Comparison of ENCODE assay signal across 8 mouse cellular contexts in the genomic region with DNA sequence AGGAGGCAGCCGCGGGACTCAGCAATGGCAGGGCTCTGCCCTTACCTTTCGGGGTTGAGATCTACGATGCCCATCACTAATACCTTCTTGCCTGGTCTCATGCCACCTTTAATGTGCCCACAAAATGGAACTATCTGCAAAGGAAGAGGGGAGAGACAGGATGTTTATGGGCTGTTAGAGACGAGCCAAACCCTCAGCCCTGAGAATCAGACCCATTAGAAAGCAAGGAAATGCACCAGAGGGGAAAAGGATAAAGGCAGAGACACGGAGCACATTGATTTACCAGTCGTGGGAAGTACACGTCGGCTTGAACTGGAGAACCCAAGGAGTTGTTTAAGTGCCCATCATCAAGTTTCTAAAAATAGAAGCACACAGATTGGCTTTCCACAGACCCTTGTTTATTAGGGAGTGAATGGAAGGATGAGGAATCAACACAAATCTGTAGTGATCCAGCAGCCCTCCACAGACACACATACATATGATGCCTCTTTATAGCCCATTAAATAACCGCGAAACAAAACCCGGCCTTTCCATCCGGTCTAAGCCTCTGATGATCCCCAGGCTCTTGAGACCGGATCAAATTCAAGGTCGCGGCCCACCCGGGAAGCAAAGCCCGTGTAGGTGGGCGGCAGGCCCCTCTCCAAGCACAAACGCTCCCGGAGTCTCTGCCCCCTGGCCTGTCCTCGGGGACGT. TPM values are rescaled to one million over a fixed set of nuclear protein-coding genes. Genes with fewer than 3 reads are reported as not detected.
A peak's percentile ranks its signal among the peaks of the same experiment; 100 is the strongest.
DNase-seq lines count a peak whose midpoint lies in the region; ATAC-seq and TF ChIP-seq lines count a peak whose summit lies in the region.

No protein-coding gene starts in this region.

- H3K27ac ChIP-seq in spleen, adult 2 months (ENCODE audit: insufficient read depth, low read length): no peak overlapping the region
- H3K27ac ChIP-seq in hindbrain, embryonic 12.5 days: peak overlapping the region; percentile 89
- no peak overlapping the region for H3K27ac ChIP-seq in liver, embryonic 11.5 days (ENCODE audit: low read depth, low read length)

- peak overlapping the region; percentile 60 for H3K4me3 ChIP-seq in spleen, adult 2 months (ENCODE audit: extremely low read depth, insufficient read depth, insufficient read length)
- H3K4me3 ChIP-seq in hindbrain, embryonic 12.5 days: peak overlapping the region; percentile 92
- H3K4me3 ChIP-seq in liver, embryonic 11.5 days (ENCODE audit: low read depth, low read length): peak overlapping the region; percentile 92

- H3K4me1 ChIP-seq in spleen, adult 2 months (ENCODE audit: control insufficient read depth, insufficient read depth, insufficient read length): no peaks in the 10 kb centered on the region; the same call in 1 of the 2 replicates
- peaks cover 19% of the 10 kb centered on the region for H3K4me1 ChIP-seq in hindbrain, embryonic 12.5 days
- peaks cover 9% of the 10 kb centered on the region for H3K4me1 ChIP-seq in liver, embryonic 11.5 days (replicated peaks; ENCODE audit: control insufficient read depth, insufficient read depth, low read length)

- peak overlapping the region; percentile 96 for H3K9ac ChIP-seq in hindbrain, embryonic 12.5 days
- H3K9ac ChIP-seq in liver, embryonic 11.5 days (ENCODE audit: low read depth, low read length): peak overlapping the region; percentile 90

- ATAC-seq in hindbrain, embryonic 12.5 days (ENCODE audit: low FRiP score): peak; percentile 43
- ATAC-seq in liver, embryonic 11.5 days (replicated peaks; ENCODE audit: low FRiP score): no peak; the same call in 1 of the 2 replicates

- H3K36me3 ChIP-seq in spleen, adult 2 months (ENCODE audit: control insufficient read depth, insufficient read depth, low read length): no peaks in the 10 kb centered on the region
- H3K36me3 ChIP-seq in hindbrain, embryonic 12.5 days: peaks cover 20% of the 10 kb centered on the region
- H3K36me3 ChIP-seq in liver, embryonic 11.5 days (ENCODE audit: control insufficient read depth, insufficient read depth, low read length): 0 out of 2 replicates have a peak, but pooled peaks cover 6% of the 10 kb centered on the region

- no peak for TF ChIP-seq CTCF in spleen, adult 2 months (IDR thresholded peaks at IDR 0.05; ENCODE audit: extremely low read depth, insufficient read depth, insufficient read length, insufficient replicate concordance)

- DNase-seq in adrenal gland, adult 2 months: peak; percentile 9
- DNase-seq in adrenal gland, postnatal 4 days (ENCODE audit: low spot score in 2 of 2): no peak
- no peak for DNase-seq in spleen, adult 2 months (ENCODE audit: low read depth in 1 of 2, low spot score in 2 of 2)
- DNase-seq in spleen, postnatal 14 days (ENCODE audit: low spot score in 2 of 2): no peak
- DNase-seq in liver, embryonic 11.5 days (ENCODE audit: low spot score): peak; percentile 64
- DNase-seq in neural tube, embryonic 10.5 days (ENCODE audit: extremely low spot score, low spot score): peak; percentile 73
- DNase-seq in adrenal gland, adult 18-20 months (ENCODE audit: low spot score in 2 of 2): no peak

- no peaks in the 10 kb centered on the region for H3K9me3 ChIP-seq in hindbrain, embryonic 12.5 days (replicated peaks)
- no peaks in the 10 kb centered on the region for H3K9me3 ChIP-seq in liver, embryonic 11.5 days (ENCODE audit: control insufficient read depth, low read length)

- WGBS in spleen, adult 2 months: 28% methylated on average over 23 of the region's 23 CpGs
- WGBS in hindbrain, embryonic 12.5 days: 16% methylated on average over 23 of the region's 23 CpGs
- WGBS in liver, embryonic 11.5 days: 16% methylated on average over 23 of the region's 23 CpGs

- TF ChIP-seq POLR2A in spleen, adult 2 months (IDR thresholded peaks at IDR 0.05; ENCODE audit: low read depth, low read length): no peak

- H3K4me2 ChIP-seq in hindbrain, embryonic 12.5 days (replicated peaks): peak overlapping the region; percentile 91
- H3K4me2 ChIP-seq in liver, embryonic 11.5 days: peak overlapping the region; percentile 78

- peaks cover 7% of the 10 kb centered on the region for H3K27me3 ChIP-seq in spleen, adult 2 months (ENCODE audit: control insufficient read depth, insufficient read depth, low read length)
- H3K27me3 ChIP-seq in hindbrain, embryonic 12.5 days: peaks cover 13% of the 10 kb centered on the region
- peaks cover 19% of the 10 kb centered on the region; the same call in 1 of the 2 replicates for H3K27me3 ChIP-seq in liver, embryonic 11.5 days (replicated peaks; ENCODE audit: control insufficient read depth, insufficient read depth, low read length)

RNA-seq across cellular contexts. Expression of a gene that starts 0.7 kb away (rescaled TPM):
- 10 to 100 TPM; 21.2 to 33.0 TPM for total RNA-seq in adrenal gland, adult 2 months (2021)
- 1.8 and 2.5 TPM in 2 replicates for polyA plus RNA-seq in adrenal gland, adult 2 months (2012; rRNA removed)
- 10 to 100 TPM; 41.1 to 41.6 TPM for total RNA-seq in adrenal gland, postnatal 4 days (2021)
- polyA plus RNA-seq in spleen, adult 2 months (2012; rRNA removed): 2.6 and 4.4 TPM in 2 replicates
- polyA plus RNA-seq in hindbrain, embryonic 12.5 days (2016; fragmentation: Nextera tagmentation; extraction: Ambion mirVana): 42.1 and 47.7 TPM in 2 replicates
- polyA plus RNA-seq in liver, embryonic 11.5 days (2014; fragmentation: Nextera tagmentation; extraction: Ambion mirVana): 20.4 and 25.4 TPM in 2 replicates
- total RNA-seq in adrenal gland, adult 18-20 months (2021): 10 to 100 TPM; 18.9 to 23.6 TPM

Comparison
In these comparisons a context has a peak if more than half of its experiments do, and no peak if none do; other contexts are left out.
1. DNase-seq: peak in adrenal gland, adult 2 months (single experiment), liver, embryonic 11.5 days (single experiment) and neural tube, embryonic 10.5 days (single experiment); none in adrenal gland, postnatal 4 days (0 of 2), spleen, adult 2 months (0 of 2), spleen, postnatal 14 days (0 of 2) and adrenal gland, adult 18-20 months (0 of 2).
2. Peak in every context shown above with its lines, with median percentiles within 50 percentile points of each other: H3K4me3 ChIP-seq.